Mouse (Mus musculus): ENCODE data around the gene Lrrc18.

- no peak for TF ChIP-seq POLR2A (IDR thresholded peaks at IDR 0.05; ENCODE audit: borderline replicate concordance, control insufficient read depth, low read depth, low read length)
- TF ChIP-seq CTCF (IDR thresholded peaks at IDR 0.05; ENCODE audit: control insufficient read depth, insufficient read depth, low read length), result no peak
These were observed 40.6 kb upstream of the Lrrc18 start for GRCm38 (mm10) chr14:32950312-32951301.
